Mouse (Mus musculus): ENCODE data around the gene Isg20. TPM values are rescaled to one million over a fixed set of nuclear protein-coding genes. Genes with fewer than 3 reads are reported as not detected.

Isg20 gene
- 159 and 194 TPM in 2 replicates for polyA plus RNA-seq (2012; rRNA removed)

DNA sequence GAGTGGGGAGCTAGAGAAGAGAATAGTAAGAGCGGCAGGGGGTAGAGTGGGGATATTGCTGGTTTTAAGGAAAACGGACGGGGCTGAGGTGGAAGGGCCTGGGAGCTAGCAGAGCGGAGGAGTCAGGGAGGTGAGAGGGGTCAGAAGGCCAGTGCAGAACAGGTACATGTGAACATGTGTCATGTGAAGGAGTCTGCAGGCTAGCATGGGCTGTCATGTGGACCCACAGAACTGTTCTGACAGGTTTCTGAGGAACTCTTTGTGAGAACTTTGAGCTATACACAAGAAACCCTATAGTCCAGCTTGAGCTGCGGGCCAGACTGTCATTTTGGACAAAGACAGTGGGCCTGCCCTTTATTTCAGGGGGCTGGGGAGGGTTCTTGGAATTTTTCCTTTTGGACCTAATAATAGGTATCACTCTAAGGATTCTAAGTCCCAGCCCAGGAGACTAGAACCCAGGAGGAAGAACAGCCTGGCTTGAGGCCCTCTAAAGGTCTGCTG is at the start of gene Isg20:
Gene Isg20, plus strand, starts transcription at position 451 of the 501 bp plus-strand sequence.
- Histone ChIP-seq H3K4me3 (ENCODE audit: control insufficient read depth, insufficient read depth, low read length) (peak within 1 kb of the TSS; percentile 75), H3K27ac (ENCODE audit: control insufficient read depth, insufficient read depth, low read length) (peak within 1 kb of the TSS; percentile 80), H3K4me1 (replicated peaks; ENCODE audit: control insufficient read depth, insufficient read depth, low read length) (peaks cover 26% of the 10 kb centered on the region), H3K27me3 (ENCODE audit: control insufficient read depth, insufficient read depth, low read length) (no peaks in the 10 kb centered on the region), H3K36me3 (ENCODE audit: control insufficient read depth, insufficient read depth, low read length) (no peaks in the 10 kb centered on the region)
- 80% methylated on average over 5 of the region's 5 CpGs for WGBS
- no peak for TF ChIP-seq CTCF (IDR thresholded peaks at IDR 0.05; ENCODE audit: borderline replicate concordance, control insufficient read depth, extremely low read depth, insufficient read depth, low read length, poor library complexity)
- no peak for DNase-seq

DNA sequence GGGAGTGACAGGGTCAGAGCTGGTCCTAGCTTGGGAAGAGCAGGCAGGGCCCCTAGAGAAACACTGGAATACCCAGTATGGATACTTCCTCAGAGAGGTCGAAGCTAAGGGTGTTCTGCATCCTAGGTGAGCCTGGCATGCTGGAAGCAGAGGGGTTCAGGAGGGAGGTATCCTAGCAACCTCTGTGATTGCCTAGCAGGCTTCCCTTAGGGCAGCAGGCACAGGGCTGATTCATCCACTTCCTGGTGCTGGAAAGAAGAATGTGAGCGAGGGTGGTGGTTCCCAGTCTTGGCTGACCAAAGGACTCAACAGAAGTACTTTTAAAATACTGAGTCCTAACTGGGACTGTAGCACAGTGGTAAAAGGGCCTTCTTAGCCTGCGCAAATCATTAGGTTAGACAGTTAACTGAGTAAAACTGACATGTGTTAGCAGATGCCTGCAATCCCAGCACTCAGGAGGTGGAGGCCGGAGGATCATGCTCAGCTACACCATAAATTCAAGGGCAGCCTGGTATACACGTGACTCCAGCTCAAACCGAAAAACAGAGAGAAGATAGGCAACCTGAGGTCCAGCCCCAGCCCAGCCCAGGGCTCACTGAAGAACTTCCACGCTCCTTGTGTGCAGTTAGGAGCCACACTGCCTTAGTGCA is 49.3 kb upstream of the Isg20 start:
- WGBS: 95% methylated on average over 7 of the region's 7 CpGs
- Histone ChIP-seq H3K27ac (ENCODE audit: control insufficient read depth, insufficient read depth, low read length) (peak overlapping the region; percentile 28), H3K4me1 (replicated peaks; ENCODE audit: control insufficient read depth, insufficient read depth, low read length) (peaks cover 41% of the 10 kb centered on the region), H3K27me3 (ENCODE audit: control insufficient read depth, insufficient read depth, low read length) (no peaks in the 10 kb centered on the region), H3K36me3 (ENCODE audit: control insufficient read depth, insufficient read depth, low read length) (no peaks in the 10 kb centered on the region), H3K4me3 (ENCODE audit: control insufficient read depth, insufficient read depth, low read length) (no peak overlapping the region)
- TF ChIP-seq CTCF (IDR thresholded peaks at IDR 0.05; ENCODE audit: borderline replicate concordance, control insufficient read depth, extremely low read depth, insufficient read depth, low read length, poor library complexity): no peak
- TF ChIP-seq POLR2A (IDR thresholded peaks at IDR 0.05; ENCODE audit: control insufficient read depth, extremely low read depth, insufficient read depth, low read length, poor library complexity): no peak
- DNase-seq: no peak

DNA sequence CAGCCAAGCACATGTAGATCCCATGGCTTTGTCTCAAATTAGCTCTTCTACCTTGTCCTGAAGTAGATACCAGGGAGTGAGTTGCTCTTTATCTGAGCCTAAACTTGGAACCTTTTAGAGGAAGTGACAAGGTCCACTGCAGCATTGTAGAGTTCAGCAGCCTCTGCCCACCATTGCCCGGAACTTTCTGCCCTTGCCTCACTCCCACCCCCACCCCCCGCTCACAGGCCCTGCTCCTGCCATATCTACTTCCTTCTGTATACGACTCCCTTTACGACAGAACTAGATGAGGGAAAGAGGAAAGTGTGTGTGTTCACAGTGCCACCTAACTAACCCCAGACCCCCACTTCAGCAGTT is 48.8 kb upstream of the Isg20 start:
- Histone ChIP-seq H3K27ac (ENCODE audit: control insufficient read depth, insufficient read depth, low read length) (peak overlapping the region; percentile 28), H3K4me1 (replicated peaks; ENCODE audit: control insufficient read depth, insufficient read depth, low read length) (peaks cover 41% of the 10 kb centered on the region), H3K36me3 (ENCODE audit: control insufficient read depth, insufficient read depth, low read length) (no peaks in the 10 kb centered on the region), H3K27me3 (ENCODE audit: control insufficient read depth, insufficient read depth, low read length) (no peaks in the 10 kb centered on the region), H3K4me3 (ENCODE audit: control insufficient read depth, insufficient read depth, low read length) (no peak overlapping the region)
- no peak for DNase-seq
- TF ChIP-seq CTCF (IDR thresholded peaks at IDR 0.05; ENCODE audit: borderline replicate concordance, control insufficient read depth, extremely low read depth, insufficient read depth, low read length, poor library complexity): no peak
- no peak for TF ChIP-seq POLR2A (IDR thresholded peaks at IDR 0.05; ENCODE audit: control insufficient read depth, extremely low read depth, insufficient read depth, low read length, poor library complexity)
- 34% methylated on average over 4 of the region's 4 CpGs for WGBS

DNA sequence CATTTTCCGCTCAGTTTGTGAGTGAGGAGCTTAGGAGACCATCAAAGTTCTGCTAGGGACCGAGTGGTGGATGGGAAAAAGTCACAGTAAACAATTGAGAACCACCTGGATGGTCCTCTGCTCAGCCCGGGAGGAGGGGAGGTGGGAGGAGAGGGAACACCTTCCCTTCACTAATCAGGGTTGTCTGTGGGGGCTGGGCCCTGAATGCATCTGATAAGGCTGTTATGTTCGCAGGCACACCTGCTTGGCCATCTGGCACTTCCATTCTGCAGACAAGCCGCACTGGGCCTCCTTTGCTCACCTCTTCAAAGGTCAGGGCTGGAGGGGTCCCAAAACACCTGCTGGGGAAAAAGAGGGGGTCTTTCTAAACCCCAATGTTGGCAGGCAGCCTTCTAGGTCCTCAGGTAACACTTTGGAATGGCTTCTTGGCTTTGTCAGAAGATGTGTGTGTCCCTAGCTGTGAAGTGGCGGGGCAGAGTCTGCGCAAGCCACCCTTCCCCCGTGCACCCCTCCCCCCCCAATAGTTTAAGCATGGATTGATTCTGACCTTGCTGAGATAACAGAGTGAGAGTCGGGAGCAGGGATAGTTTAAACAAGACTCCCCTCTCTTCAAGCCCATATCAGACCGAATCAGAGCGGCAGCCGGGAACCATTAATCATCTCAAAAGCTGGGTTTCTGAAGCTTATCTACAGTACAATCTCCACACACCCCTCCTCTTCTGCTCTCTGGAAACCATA is 47.8 kb upstream of the Isg20 start:
- 12% methylated on average over 12 of the region's 12 CpGs for WGBS
- no peak for TF ChIP-seq CTCF (IDR thresholded peaks at IDR 0.05; ENCODE audit: borderline replicate concordance, control insufficient read depth, extremely low read depth, insufficient read depth, low read length, poor library complexity)
- no peak for TF ChIP-seq POLR2A (IDR thresholded peaks at IDR 0.05; ENCODE audit: control insufficient read depth, extremely low read depth, insufficient read depth, low read length, poor library complexity)
- peak; percentile 74 for DNase-seq
- H3K27ac ChIP-seq (ENCODE audit: control insufficient read depth, insufficient read depth, low read length): peak overlapping the region; percentile 73
- peaks cover 41% of the 10 kb centered on the region for H3K4me1 ChIP-seq (replicated peaks; ENCODE audit: control insufficient read depth, insufficient read depth, low read length)
- H3K27me3 ChIP-seq (ENCODE audit: control insufficient read depth, insufficient read depth, low read length): no peaks in the 10 kb centered on the region
- H3K36me3 ChIP-seq (ENCODE audit: control insufficient read depth, insufficient read depth, low read length): no peaks in the 10 kb centered on the region
- no peak overlapping the region for H3K4me3 ChIP-seq (ENCODE audit: control insufficient read depth, insufficient read depth, low read length)

DNA sequence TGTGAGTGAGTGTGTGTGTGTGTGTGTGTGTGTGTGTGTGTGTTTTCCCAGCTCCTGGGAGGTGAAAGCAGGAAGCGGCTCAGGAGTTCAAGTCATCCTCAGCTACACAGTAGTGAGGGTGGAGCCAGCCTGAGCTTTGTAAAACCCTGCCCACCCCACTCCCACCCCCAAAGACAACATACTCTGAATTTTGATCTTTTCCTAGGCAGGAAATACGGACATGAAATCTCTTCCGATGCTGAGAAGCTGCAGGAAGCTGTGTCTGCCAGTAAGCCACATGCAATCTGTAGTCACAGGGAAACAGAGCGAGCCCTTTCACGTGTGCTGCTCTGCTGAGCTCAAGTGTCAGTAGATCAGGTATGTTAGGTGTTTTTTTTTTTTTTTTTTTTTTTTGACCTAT is 44.5 kb upstream of the Isg20 start:
- Histone ChIP-seq H3K27me3 (ENCODE audit: control insufficient read depth, insufficient read depth, low read length) (no peaks in the 10 kb centered on the region), H3K4me1 (replicated peaks; ENCODE audit: control insufficient read depth, insufficient read depth, low read length) (peaks cover 39% of the 10 kb centered on the region), H3K36me3 (ENCODE audit: control insufficient read depth, insufficient read depth, low read length) (no peaks in the 10 kb centered on the region), H3K4me3 (ENCODE audit: control insufficient read depth, insufficient read depth, low read length) (no peak overlapping the region), H3K27ac (ENCODE audit: control insufficient read depth, insufficient read depth, low read length) (no peak overlapping the region)
- 44% methylated on average over 5 of the region's 5 CpGs for WGBS
- no peak for TF ChIP-seq CTCF (IDR thresholded peaks at IDR 0.05; ENCODE audit: borderline replicate concordance, control insufficient read depth, extremely low read depth, insufficient read depth, low read length, poor library complexity)
- TF ChIP-seq POLR2A (IDR thresholded peaks at IDR 0.05; ENCODE audit: control insufficient read depth, extremely low read depth, insufficient read depth, low read length, poor library complexity): no peak
- no peak for DNase-seq

DNA sequence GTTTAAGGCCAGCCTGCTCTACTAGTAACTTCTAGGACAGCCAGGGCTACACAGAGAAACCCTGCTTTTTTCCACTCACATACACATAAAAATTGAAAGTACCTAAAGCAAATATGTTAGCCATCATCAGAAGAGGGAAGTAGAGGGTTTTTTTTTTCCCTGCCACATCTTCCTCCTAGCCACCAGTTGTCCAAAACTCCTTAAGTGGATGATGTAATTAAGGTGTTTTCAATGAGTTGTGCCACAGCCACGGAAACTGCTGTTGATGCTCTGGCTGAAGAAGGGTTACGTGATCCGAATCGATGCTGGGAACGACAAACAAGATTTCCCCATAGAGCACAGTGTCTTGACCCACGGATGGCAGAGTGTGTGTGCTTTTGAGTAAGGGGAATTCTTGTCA is 40.9 kb upstream of the Isg20 start:
- no peak overlapping the region for H3K27ac ChIP-seq (ENCODE audit: control insufficient read depth, insufficient read depth, low read length)
- DNase-seq: no peak
- no peaks in the 10 kb centered on the region for H3K27me3 ChIP-seq (ENCODE audit: control insufficient read depth, insufficient read depth, low read length)
- no peak for TF ChIP-seq CTCF (IDR thresholded peaks at IDR 0.05; ENCODE audit: borderline replicate concordance, control insufficient read depth, extremely low read depth, insufficient read depth, low read length, poor library complexity)
- no peak for TF ChIP-seq POLR2A (IDR thresholded peaks at IDR 0.05; ENCODE audit: control insufficient read depth, extremely low read depth, insufficient read depth, low read length, poor library complexity)
- H3K36me3 ChIP-seq (ENCODE audit: control insufficient read depth, insufficient read depth, low read length): no peaks in the 10 kb centered on the region
- no peak overlapping the region for H3K4me3 ChIP-seq (ENCODE audit: control insufficient read depth, insufficient read depth, low read length)
- 56% methylated on average over 6 of the region's 6 CpGs for WGBS
- peaks cover 8% of the 10 kb centered on the region for H3K4me1 ChIP-seq (replicated peaks; ENCODE audit: control insufficient read depth, insufficient read depth, low read length)

All from thymus, adult 2 months (tissue).